Mouse (Mus musculus) right cerebral cortex, postnatal 25 days (tissue): ENCODE measurements around the gene Wfdc15a.

ENCODE experiments used
- DNase-seq: peaks from one replicate; pipeline ENCODE4 v3.0.0; 2022

Gene Wfdc15a

GRCm38 (mm10) chr2:164175850-164176249, 24.1 kb downstream of the Wfdc15a start:
- no peak for DNase-seq

- DNase-seq, result peak; percentile 79
Measured at GRCm38 (mm10) chr2:164174649-164175395, 25.1 kb downstream of the Wfdc15a start.

- no peak for DNase-seq
Measured at GRCm38 (mm10) chr2:164173394-164173793, 26.5 kb downstream of the Wfdc15a start.

- DNase-seq, result no peak
Measured at GRCm38 (mm10) chr2:164170902-164171301, 29.0 kb downstream of the Wfdc15a start, which contains the start of gene Kcns1. TSS of gene Kcns1 (minus strand) at chr2:164171113.

- no peak for DNase-seq
Measured at GRCm38 (mm10) chr2:164170326-164170725, 29.6 kb downstream of the Wfdc15a start.

GRCm38 (mm10) chr2:164168571-164168946, 31.4 kb downstream of the Wfdc15a start:
- DNase-seq, result no peak

- DNase-seq, result peak; percentile 47
Measured at GRCm38 (mm10) chr2:164167752-164168570, 32.0 kb downstream of the Wfdc15a start.

GRCm38 (mm10) chr2:164164941-164165340, 35.0 kb downstream of the Wfdc15a start:
- DNase-seq, result no peak

GRCm38 (mm10) chr2:164161515-164162055, 38.3 kb downstream of the Wfdc15a start:
- no peak for DNase-seq

- DNase-seq, result no peak
Measured at GRCm38 (mm10) chr2:164158838-164159237, 41.1 kb downstream of the Wfdc15a start.

GRCm38 (mm10) chr2:164156158-164156557, 43.8 kb downstream of the Wfdc15a start:
- no peak for DNase-seq

GRCm38 (mm10) chr2:164154007-164154406, 45.9 kb downstream of the Wfdc15a start:
- no peak for DNase-seq

GRCm38 (mm10) chr2:164152341-164152740, 47.6 kb downstream of the Wfdc15a start:
- DNase-seq, result no peak

- DNase-seq, result no peak
Measured at GRCm38 (mm10) chr2:164150086-164150760, 49.7 kb downstream of the Wfdc15a start.
